Mouse (Mus musculus) urinary bladder, postnatal 25 days (tissue): ENCODE data around the gene Treh.

ENCODE experiments used
- DNase-seq: peaks from one replicate; pipeline ENCODE4 v3.0.0; 2022; ENCODE audit warnings: low spot score

Treh gene

DNA sequence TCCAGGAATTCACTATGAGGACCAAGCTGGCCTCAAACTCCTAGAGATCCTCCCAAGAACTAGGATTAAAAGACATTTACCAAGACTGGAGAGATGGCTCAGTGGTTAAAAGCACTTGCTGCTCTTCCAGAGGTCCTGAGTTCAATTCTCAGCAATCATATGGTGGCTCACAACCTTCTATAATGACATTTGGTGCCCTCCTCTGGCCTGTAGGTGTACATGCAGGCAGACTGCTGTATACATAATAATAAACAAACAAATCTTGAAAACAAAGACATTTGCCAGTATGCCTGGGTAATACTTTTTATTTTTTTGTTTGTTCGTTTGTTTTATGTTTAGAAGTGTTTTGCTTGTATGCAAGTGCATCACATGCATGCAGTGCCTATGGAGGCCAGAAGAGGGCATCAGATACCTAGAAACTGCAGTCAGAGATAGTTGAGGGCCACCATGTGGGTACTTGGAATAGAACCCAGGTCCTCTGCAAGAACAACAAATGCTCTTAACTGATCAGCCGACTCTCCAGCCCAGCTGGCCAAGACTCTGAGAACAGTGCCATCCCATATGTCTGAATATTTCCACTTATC lies 5.3 kb downstream of the Treh start:
- DNase-seq = no peak

DNA sequence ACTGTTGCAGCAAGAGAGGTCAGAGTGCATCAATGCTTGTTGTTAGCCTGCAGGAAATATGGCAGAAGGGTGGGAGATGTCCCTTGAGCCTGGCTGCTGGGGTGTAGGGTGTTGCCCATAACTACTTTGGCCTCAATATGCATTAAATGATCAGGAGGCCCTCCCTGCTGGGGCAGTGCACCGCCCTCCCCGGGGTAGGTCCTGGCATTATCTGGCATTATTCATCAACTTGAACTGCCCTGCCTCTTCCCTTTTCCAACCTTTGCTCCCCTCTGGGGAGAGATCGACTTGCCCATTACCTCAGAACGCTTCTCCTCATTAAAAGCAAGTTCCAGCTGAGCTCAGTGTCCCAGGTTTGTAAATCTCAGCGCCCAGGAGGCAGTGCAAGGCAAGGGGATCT lies 6.5 kb downstream of the Treh start:
- no peak for DNase-seq

DNA sequence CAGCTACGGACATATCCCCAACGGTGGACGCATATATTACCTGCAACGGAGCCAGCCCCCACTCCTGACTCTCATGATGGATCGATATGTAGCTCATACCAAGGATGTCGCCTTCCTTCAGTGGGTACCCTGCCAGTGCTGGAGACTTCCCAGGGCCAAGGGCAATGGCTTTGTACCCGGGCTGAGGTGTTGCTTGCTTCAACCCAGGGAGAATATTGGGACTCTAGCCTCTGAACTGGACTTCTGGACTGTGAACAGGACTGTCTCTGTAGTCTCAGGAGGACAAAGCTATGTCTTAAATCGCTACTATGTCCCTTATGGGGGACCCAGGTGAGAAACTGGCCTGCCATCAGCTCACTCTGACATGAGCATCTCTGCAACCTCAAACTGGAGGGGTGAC lies 10.0 kb downstream of the Treh start:
- no peak for DNase-seq

DNA sequence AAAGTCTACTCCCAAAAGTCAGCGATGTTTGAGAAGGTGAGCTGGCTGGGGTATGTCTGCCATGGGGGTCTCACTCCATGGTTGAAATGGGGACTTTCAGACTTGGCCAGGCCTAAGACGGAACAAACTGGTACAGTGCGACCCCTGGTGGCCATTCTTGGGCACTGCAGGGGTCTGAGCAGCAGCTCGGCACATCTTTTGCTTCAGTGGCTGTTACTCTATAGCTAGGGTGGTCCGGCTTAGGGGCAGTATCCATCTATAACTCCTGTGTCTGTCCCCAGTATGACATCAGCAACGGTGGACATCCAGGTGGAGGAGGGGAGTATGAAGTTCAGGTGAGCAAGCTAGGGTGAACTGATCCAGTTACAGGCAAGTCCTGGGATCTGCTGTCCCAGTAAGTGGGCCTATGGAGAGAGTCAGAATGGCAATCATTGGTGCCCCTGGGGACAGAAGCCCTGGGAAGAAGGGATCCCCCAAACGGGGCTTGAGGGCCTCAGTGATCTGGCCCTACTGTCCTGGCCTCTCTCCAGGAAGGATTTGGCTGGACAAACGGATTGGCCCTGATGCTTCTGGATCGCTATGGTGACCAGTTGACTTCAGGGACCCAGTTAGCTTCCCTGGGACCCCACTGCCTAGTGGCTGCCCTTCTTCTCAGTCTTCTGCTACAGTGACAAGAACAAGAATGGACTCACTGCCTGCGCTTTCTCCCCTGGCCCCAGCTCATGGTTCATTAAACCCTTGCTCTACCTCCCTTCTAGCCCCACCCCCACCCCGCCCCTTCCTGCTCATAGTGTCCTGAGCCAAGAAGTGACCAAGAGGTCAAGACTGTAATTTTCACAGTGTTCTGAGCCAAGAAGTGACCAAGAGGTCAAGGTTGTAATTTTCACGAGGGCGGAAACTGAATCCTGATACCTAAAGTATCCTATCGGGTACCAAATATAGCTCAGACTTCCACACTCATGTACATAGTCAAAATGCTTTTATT lies 12.6 kb downstream of the Treh start:
- DNase-seq = peak; percentile 66

GRCm38 (mm10) chr9:44686638-44687037 lies 13.6 kb downstream of the Treh start:
- no peak for DNase-seq

GRCm38 (mm10) chr9:44688013-44688412 lies 15.0 kb downstream of the Treh start:
- no peak for DNase-seq

- no peak for DNase-seq
Measured at GRCm38 (mm10) chr9:44690641-44691040, 17.6 kb downstream of the Treh start.

GRCm38 (mm10) chr9:44691671-44692520 lies 18.9 kb downstream of the Treh start:
- DNase-seq = no peak

DNA sequence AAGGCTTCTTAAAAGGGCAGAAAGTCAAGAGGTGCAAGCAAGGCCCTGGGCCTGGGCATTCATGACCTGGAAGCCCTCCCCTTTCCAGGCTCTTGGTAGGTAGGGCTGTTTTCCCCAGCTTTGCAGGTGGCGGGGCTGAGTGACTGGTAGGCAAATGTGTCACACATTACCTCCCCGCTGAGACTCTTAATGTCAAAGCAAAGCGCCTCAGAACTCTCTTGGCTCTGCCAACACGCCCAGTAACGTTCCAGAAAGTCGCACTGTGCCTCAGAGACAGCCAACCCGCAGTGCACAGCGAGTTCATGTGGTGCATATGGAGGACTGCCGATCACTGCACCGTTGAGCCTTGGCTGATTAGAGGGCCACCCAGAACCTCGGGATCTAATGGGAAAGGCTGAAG lies 20.0 kb downstream of the Treh start:
- DNase-seq = no peak

DNA sequence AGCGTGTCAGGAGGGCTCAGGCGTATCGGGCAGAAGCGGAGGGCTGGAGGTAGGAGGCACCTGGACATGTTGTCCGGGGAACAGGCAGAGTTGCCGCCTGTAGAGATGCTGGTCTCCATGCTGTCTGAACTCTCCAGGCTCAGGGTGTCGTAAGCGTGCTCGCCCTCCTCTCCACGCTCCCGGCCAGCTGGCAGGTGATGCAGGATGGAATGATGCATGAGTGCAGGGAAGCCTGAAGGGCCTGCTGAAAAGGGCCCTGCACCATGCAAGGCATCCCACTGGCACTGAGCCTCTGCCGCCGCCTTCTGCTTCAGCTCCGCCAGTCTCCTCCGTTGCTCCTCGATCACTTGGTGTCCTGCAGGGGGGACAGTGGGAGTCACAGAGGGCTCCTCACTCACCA lies 24.8 kb downstream of the Treh start:
- DNase-seq = no peak

- no peak for DNase-seq
Measured at GRCm38 (mm10) chr9:44699196-44699595, 26.2 kb downstream of the Treh start.

GRCm38 (mm10) chr9:44699730-44700129 lies 26.7 kb downstream of the Treh start:
- no peak for DNase-seq

DNA sequence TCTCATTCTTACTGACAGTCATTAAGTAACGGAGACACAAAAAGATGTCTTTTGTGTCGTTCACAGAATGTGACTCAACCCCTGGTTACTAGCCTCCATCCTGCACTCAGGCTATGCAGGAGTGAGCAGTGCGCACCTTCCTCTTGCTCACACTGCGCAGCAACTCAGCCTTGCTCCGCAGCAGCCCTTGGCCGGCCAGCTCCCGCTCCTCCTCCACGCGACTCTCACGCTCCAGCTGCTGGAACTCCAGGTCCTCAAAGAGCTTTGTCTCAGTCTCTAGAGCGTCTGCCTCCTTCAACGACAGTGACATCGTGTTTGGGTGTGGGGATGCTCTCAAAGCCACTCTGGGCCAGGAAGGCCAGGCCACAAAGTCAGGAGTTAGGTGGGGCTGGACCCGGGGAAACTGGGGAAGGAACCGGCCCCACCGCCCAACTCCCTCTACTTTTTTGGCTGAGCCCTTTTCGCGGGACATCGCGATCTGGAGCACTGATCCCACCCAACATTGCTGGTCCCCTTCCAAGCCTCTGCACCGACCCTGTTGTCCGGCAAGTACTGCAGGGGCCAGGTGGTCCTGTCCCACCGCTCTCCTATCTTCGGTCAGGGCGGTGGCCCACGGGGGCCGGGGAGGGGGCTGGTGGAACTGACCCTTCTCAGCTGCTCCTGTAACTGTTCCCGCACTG lies 34.9 kb downstream of the Treh start:
- DNase-seq = no peak

- DNase-seq = peak; percentile 74
Measured at GRCm38 (mm10) chr9:44708429-44708765, 35.4 kb downstream of the Treh start.

- no peak for DNase-seq
Measured at GRCm38 (mm10) chr9:44708925-44709324, 35.9 kb downstream of the Treh start.

GRCm38 (mm10) chr9:44709600-44709999 lies 36.6 kb downstream of the Treh start:
- no peak for DNase-seq

DNA sequence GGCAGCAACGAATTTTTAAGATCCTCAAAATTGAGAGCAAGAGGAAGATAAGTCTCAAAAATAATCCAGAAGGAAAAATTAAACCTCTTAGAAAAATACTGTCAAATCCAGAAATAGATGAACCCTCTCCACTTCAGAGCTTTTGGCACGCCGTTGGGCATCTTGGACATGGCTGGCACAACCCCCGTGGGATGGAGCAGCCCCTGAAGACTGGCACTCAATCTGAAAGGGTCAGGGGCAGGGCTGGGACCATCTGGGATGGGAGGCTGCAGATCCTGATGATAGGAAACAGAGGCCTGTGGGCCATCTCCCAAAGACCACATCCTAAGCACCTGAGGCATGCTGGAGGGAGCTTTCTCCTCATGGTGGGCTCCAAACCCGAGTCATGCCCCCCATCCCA lies 37.2 kb downstream of the Treh start:
- no peak for DNase-seq

DNA sequence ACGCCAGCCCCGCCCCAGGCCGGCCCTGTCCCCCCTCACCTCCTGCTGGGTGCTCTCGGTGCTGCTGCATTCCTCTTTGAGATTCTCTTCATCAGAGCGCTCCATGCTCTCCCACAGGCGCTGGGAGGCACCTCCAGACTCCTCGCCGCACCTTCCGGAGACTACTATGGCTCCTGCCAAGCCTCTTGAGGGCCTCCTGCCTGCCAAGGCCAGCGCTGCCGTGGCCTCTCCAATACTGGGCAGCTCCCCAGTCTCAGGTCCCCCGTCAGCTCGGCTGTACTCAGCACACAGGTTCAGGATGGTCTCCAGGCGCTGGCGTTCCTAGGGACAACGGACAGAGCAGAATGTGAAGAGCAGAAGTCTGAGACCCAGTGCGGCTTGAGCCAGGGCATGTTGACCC lies 38.6 kb downstream of the Treh start:
- no peak for DNase-seq

GRCm38 (mm10) chr9:44713080-44713479 lies 40.0 kb downstream of the Treh start:
- peak; percentile 50 for DNase-seq

GRCm38 (mm10) chr9:44713574-44713973 lies 40.5 kb downstream of the Treh start:
- no peak for DNase-seq

DNA sequence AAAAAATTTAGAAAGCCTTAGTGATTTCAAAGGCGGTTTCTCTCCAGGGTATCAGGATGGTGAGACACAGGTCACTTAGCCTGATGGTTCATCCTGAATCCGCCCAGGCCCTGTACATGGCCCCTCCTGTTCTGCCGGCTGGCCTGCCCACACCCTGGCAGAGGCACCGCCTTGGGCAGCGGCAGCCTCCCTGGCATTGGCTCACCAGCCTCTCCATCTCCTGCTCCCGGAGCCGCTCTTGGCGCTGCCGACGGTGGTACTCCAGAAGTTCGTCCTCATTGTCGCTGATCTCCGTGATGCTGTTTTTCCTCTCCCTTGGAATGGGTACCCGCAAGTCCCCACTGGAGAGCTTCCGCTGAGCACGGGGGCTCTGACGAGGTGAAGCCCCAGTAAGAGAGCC lies 42.1 kb downstream of the Treh start:
- no peak for DNase-seq

DNA sequence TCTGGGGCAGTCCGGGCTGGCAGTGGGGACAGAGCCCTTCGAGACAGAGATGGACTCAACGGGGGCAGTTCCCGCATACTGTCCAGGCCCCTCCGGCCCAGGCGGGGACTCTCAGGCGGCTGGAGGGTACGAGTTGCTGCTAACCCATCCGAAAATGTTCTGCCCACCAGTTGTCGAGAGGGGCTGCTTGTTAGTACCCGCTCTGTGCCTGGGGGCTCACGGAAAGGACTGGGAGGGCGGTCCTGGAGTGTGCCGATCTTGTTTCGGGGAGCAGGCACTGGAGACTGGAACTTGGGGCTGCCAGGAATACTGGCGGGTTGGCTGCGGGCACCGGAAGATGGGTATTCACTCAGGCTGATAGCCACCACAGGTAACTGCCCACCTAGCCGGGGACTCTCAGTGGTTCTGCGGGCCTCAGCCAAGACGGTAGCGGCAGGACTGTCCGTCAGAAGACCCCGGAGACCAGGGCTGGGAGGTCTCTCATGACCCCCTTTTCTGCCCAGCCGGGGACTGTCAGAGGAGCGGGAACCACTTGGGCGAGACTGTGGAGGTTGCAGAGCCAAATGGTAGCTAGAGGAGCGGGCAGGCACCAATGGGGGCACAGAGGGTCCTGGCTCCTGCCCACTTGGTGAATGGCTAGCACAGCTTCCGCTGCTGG lies 42.8 kb downstream of the Treh start:
- DNase-seq = no peak
